Mouse (Mus musculus): ENCODE data around the gene Dph1.

The Dph1 gene

GRCm38 (mm10) chr11:75190905-75191441 lies at the start of gene Dph1:
TSS of gene Dph1 (minus strand) at chr11:75191241.
- no peak for ATAC-seq (ENCODE audit: insufficient number of reproducible peaks, low FRiP score, low TSS enrichment)

- peak; percentile 93 for ATAC-seq (ENCODE audit: insufficient number of reproducible peaks, low FRiP score, low TSS enrichment)
Observed at GRCm38 (mm10) chr11:75240158-75240934, 49.3 kb upstream of the Dph1 start.

- ATAC-seq (ENCODE audit: insufficient number of reproducible peaks, low FRiP score, low TSS enrichment): peak; percentile 60; the same call in 1 of the 2 replicates
Observed at GRCm38 (mm10) chr11:75234745-75235144, 43.7 kb upstream of the Dph1 start.

- ATAC-seq (ENCODE audit: insufficient number of reproducible peaks, low FRiP score, low TSS enrichment): no peak
Observed at GRCm38 (mm10) chr11:75232434-75232833, 41.4 kb upstream of the Dph1 start.

- ATAC-seq (ENCODE audit: insufficient number of reproducible peaks, low FRiP score, low TSS enrichment): 0 out of 2 replicates have a peak, but pooled peaks have one; percentile 11
Observed at GRCm38 (mm10) chr11:75231756-75232155, 40.7 kb upstream of the Dph1 start.

GRCm38 (mm10) chr11:75230272-75230760 lies 39.3 kb upstream of the Dph1 start:
- ATAC-seq (ENCODE audit: insufficient number of reproducible peaks, low FRiP score, low TSS enrichment): no peak

GRCm38 (mm10) chr11:75229289-75229688 lies 38.2 kb upstream of the Dph1 start:
- no peak for ATAC-seq (ENCODE audit: insufficient number of reproducible peaks, low FRiP score, low TSS enrichment)

- no peak for ATAC-seq (ENCODE audit: insufficient number of reproducible peaks, low FRiP score, low TSS enrichment)
Observed at GRCm38 (mm10) chr11:75227632-75228031, 36.6 kb upstream of the Dph1 start.

- no peak for ATAC-seq (ENCODE audit: insufficient number of reproducible peaks, low FRiP score, low TSS enrichment)
Observed at GRCm38 (mm10) chr11:75224835-75225234, 33.8 kb upstream of the Dph1 start.

- no peak for ATAC-seq (ENCODE audit: insufficient number of reproducible peaks, low FRiP score, low TSS enrichment)
Observed at GRCm38 (mm10) chr11:75224062-75224461, 33.0 kb upstream of the Dph1 start.

- ATAC-seq (ENCODE audit: insufficient number of reproducible peaks, low FRiP score, low TSS enrichment): no peak
Observed at GRCm38 (mm10) chr11:75220517-75221145, 29.6 kb upstream of the Dph1 start.

GRCm38 (mm10) chr11:75220115-75220514 lies 29.1 kb upstream of the Dph1 start:
- ATAC-seq (ENCODE audit: insufficient number of reproducible peaks, low FRiP score, low TSS enrichment): no peak

GRCm38 (mm10) chr11:75214081-75214950 lies 23.3 kb upstream of the Dph1 start:
- no peak for ATAC-seq (ENCODE audit: insufficient number of reproducible peaks, low FRiP score, low TSS enrichment)

GRCm38 (mm10) chr11:75213372-75214080 lies 22.5 kb upstream of the Dph1 start:
- ATAC-seq (ENCODE audit: insufficient number of reproducible peaks, low FRiP score, low TSS enrichment): no peak

GRCm38 (mm10) chr11:75212876-75213275 lies 21.8 kb upstream of the Dph1 start:
- no peak for ATAC-seq (ENCODE audit: insufficient number of reproducible peaks, low FRiP score, low TSS enrichment)

- peak; percentile 65 for ATAC-seq (ENCODE audit: insufficient number of reproducible peaks, low FRiP score, low TSS enrichment)
Observed at GRCm38 (mm10) chr11:75212031-75212667, 21.1 kb upstream of the Dph1 start.

- ATAC-seq (ENCODE audit: insufficient number of reproducible peaks, low FRiP score, low TSS enrichment): no peak
Observed at GRCm38 (mm10) chr11:75210755-75211154, 19.7 kb upstream of the Dph1 start.

GRCm38 (mm10) chr11:75210093-75210492 lies 19.1 kb upstream of the Dph1 start:
- ATAC-seq (ENCODE audit: insufficient number of reproducible peaks, low FRiP score, low TSS enrichment): no peak

- ATAC-seq (ENCODE audit: insufficient number of reproducible peaks, low FRiP score, low TSS enrichment): no peak
Observed at GRCm38 (mm10) chr11:75209363-75209762, 18.3 kb upstream of the Dph1 start.
